Mouse (Mus musculus) C2C12 (cell line): ENCODE results near the gene Hspa8. TPM values are rescaled to one million over a fixed set of nuclear protein-coding genes. Genes with fewer than 3 reads are reported as not detected.
A peak's percentile ranks its signal among the peaks of the same experiment; 100 is the strongest.

ENCODE experiments used
- H3K27me3 ChIP-seq: one replicate; pipeline ENCODE4 v1.6.1; 2011; ENCODE audit not compliant: control insufficient read depth, insufficient read depth, insufficient read length
- H3K36me3 ChIP-seq: one replicate; pipeline ENCODE4 v1.6.1; 2011; ENCODE audit not compliant: control insufficient read depth, insufficient read depth
- H3K4me3 ChIP-seq: one replicate; pipeline ENCODE4 v1.5.1; 2011; ENCODE audit warnings: mild to moderate bottlenecking, control low read depth; ENCODE audit not compliant: poor library complexity, insufficient read depth, severe bottlenecking
- H3K79me2 ChIP-seq: one replicate; pipeline ENCODE4 v1.6.1; 2011; ENCODE audit not compliant: control insufficient read depth, insufficient read depth
- H3K79me3 ChIP-seq: one replicate; pipeline ENCODE4 v1.6.1; 2011; ENCODE audit warnings: low read depth, control low read depth
- H3ac ChIP-seq: one replicate; pipeline ENCODE3; 2011; ENCODE audit warnings: low read depth; ENCODE audit not compliant: control insufficient read depth, insufficient read length
- CEBPB ChIP-seq: IDR thresholded peaks from one replicate; pipeline ENCODE4 v1.6.1; 2011; ENCODE audit warnings: low read depth, mild to moderate bottlenecking, control low read depth, moderate library complexity
- CTCF ChIP-seq: IDR thresholded peaks from one replicate; pipeline ENCODE4 v1.5.1; 2011; ENCODE audit not compliant: control insufficient read depth, insufficient read depth, insufficient read length
- FOSL1 ChIP-seq: IDR thresholded peaks from one replicate; pipeline ENCODE4 v1.8.0; 2011; ENCODE audit warnings: mild to moderate bottlenecking, low read length; ENCODE audit not compliant: poor library complexity, insufficient read depth, severe bottlenecking
- MAX ChIP-seq: IDR thresholded peaks from one replicate; pipeline ENCODE4 v1.6.1; 2011; ENCODE audit warnings: mild to moderate bottlenecking, control low read depth
- MYOD1 ChIP-seq: IDR thresholded peaks from one replicate; pipeline ENCODE4 v1.6.1; 2011; ENCODE audit warnings: low read depth; ENCODE audit not compliant: control insufficient read depth, insufficient read length
- MYOG ChIP-seq: IDR thresholded peaks from one replicate; pipeline ENCODE4 v1.6.1; 2011; ENCODE audit not compliant: control insufficient read depth, insufficient read length; ENCODE audit errors: extremely low read depth
- USF1 ChIP-seq: IDR thresholded peaks from one replicate; pipeline ENCODE4 v1.6.1; 2011; ENCODE audit warnings: low read depth, mild to moderate bottlenecking, control low read depth, moderate library complexity
- polyA plus RNA-seq: library from polyadenylated mRNA; unstranded; fragments of >200 nt; fragmentation: generic; extraction: Trizol; gene quantifications from one replicate; pipeline ENCODE4 v1.2.1, GENCODE M21; 2012; ENCODE audit warnings: missing spikeins

Gene Hspa8
- polyA plus RNA-seq, 1 experiment, result 1,815 TPM

DNA sequence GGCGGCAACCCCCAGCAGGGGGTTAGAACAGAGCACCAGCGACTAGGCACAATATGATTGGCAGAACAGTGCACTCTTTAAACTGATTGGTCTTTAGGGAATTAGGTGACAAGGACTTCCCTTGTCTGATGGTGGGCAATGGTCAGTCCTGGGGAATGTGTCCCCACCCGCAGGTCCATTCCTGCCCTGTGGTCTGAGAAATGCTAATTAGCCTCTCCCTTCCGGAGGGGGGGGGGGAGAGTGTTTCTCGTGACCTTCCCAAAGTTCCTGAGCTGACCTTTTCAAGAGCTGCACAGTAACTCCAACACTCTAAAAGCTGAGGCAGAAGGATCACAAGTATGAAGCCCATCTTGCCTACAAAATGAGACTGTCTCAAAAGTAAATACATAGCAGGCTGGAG, 6.5 kb upstream of the Hspa8 start:
- no peak overlapping the region for H3K4me3 ChIP-seq
- H3K79me2 ChIP-seq, result no peaks in the 10 kb centered on the region
- H3ac ChIP-seq, result no peak overlapping the region
- H3K79me3 ChIP-seq, result no peaks in the 10 kb centered on the region
- TF ChIP-seq CTCF, result no peak
- TF ChIP-seq MYOG, result no peak
- H3K27me3 ChIP-seq, result no peaks in the 10 kb centered on the region
- H3K36me3 ChIP-seq, result no peaks in the 10 kb centered on the region

DNA sequence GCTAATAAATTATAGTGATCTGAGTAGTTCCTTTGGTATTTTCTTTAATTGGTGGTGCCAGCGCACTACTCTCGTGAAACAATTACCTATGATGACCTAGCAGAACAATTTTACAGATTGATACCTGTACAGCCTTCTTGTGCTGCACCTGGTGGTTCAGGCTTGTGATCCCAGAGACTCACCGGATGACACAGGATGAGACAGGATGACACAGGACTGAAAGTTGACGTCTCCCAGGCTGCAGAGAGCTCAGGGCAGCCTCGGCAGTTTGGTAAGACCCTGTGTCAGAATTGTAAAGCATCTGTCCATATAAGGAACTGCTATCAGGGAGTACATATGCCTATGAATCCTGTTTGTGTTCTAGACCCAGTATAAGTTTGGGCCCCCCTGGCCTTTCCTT, 5.9 kb upstream of the Hspa8 start:
- Histone ChIP-seq H3K27me3 (no peaks in the 10 kb centered on the region), H3K4me3 (no peak overlapping the region), H3K79me2 (no peaks in the 10 kb centered on the region), H3K36me3 (no peaks in the 10 kb centered on the region), H3K79me3 (no peaks in the 10 kb centered on the region), H3ac (no peak overlapping the region)
- TF ChIP-seq MAX (no peak), CEBPB (no peak), FOSL1 (no peak), MYOG (no peak), USF1 (no peak), MYOD1 (no peak), CTCF (no peak)

DNA sequence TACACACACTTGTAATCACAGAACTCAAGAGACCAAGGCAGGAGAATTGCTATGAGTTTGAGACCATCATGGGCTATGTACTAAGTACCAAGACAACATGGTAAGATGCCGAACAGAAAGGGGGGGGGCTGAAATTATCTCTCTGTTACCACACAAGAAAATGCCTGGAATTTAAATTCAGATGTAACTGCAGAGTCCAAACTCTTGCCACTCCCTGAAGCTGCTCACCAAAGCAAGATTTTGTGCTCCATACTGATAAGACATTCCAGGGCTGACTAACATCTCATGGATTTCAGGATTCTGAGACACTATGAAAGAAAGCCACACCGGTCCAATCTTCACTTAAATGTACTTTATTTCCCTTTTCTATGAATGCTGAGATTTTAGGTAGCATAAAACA, 5.2 kb upstream of the Hspa8 start:
- no peaks in the 10 kb centered on the region for H3K27me3 ChIP-seq
- TF ChIP-seq FOSL1 (no peak), CEBPB (no peak), MYOD1 (no peak), USF1 (no peak), MAX (no peak), MYOG (no peak), CTCF (no peak)
- H3K36me3 ChIP-seq, result no peaks in the 10 kb centered on the region
- no peak overlapping the region for H3K4me3 ChIP-seq
- H3K79me2 ChIP-seq, result no peaks in the 10 kb centered on the region
- no peak overlapping the region for H3ac ChIP-seq
- H3K79me3 ChIP-seq, result no peaks in the 10 kb centered on the region

DNA sequence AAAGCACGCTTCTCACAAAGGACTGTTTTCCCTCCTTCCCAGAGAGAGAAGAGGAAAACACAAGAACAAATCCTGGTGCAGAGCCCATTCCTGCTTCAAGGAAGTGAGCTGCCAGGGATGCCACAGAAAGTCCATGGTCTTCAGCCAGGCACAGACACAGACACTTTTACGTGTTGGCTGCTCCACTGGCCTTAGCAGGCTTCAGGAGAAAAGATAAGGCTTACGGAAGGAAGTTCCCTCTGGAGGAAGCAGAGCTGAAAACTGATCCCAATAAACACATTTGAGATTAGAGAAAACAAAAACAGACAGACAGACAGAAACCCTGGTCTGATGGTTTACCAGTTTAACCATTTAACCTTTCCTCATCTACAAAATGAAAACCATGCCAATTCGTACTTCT, 4.7 kb upstream of the Hspa8 start:
- no peak overlapping the region for H3K4me3 ChIP-seq

DNA sequence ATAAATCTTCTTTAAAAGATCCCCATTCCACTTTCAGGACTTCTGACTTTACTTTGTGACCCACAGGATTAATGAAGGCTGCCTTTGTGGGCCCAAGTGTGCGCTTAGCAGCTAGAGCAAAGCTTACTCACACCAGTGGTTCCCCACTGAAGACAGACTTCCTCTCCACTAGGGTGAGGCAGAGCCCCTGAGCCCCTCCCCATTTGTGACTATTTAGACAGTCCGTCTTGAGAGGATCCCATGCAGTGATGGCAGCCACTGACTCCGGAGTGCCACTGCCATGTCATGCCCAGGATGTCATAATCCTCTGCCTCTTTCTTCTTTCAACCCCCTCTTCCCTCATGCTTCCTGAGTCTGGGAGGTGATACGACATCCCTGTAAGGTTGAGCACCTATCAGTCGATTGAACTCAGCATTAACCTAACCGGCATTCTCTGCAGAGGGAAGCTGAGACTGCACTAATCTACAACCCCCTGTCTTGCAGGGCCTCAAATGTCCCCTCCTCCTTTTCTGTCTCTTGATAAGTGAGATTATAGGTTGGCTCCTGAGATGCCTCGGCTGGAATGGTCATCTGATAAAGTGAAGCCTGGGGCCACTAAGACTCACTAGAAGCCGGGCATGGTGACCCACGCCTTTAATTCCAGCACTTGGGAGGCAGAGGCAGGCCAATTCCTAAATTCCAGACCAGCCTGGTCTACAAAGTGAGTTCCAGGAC, 2.4 kb upstream of the Hspa8 start:
- H3K79me3 ChIP-seq, result peaks cover 15% of the 10 kb centered on the region
- TF ChIP-seq MYOG (no peak), CEBPB (no peak), USF1 (no peak), CTCF (no peak), FOSL1 (no peak), MYOD1 (no peak)
- H3K27me3 ChIP-seq, result no peaks in the 10 kb centered on the region
- peaks cover 11% of the 10 kb centered on the region for H3K36me3 ChIP-seq
- H3K79me2 ChIP-seq, result peaks cover 22% of the 10 kb centered on the region
- no peak overlapping the region for H3K4me3 ChIP-seq
- H3ac ChIP-seq, result no peak overlapping the region

More for the DNA sequence above, 4.7 kb upstream of the Hspa8 start:
- Histone ChIP-seq H3K79me3 (no peaks in the 10 kb centered on the region), H3K27me3 (no peaks in the 10 kb centered on the region), H3ac (no peak overlapping the region), H3K36me3 (no peaks in the 10 kb centered on the region), H3K79me2 (no peaks in the 10 kb centered on the region)
- TF ChIP-seq CTCF, result no peak
- TF ChIP-seq MAX, result no peak
- no peak for TF ChIP-seq FOSL1
- TF ChIP-seq CEBPB, result no peak
- TF ChIP-seq MYOD1, result no peak
- TF ChIP-seq MYOG, result no peak
- TF ChIP-seq USF1, result no peak

DNA sequence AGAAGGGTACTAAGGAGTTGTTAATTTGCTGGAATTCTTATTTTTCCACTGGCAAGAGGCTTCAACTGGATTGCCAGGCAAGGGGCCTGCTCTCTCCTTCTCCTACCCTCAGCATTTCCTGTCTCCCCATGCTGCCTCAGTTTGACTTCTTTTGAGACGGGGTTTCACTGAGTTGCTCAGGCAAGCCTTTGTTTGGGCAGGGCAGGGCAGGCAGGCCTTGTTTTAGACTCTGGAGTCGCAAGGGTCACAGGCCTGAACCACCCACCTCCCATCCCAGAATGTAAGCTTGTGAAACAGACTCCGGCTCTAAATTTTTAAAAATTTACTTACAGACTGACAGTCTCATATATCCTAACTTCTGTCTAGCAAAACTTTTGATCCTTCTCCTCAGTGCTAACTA, 1.7 kb upstream of the Hspa8 start:
- no peaks in the 10 kb centered on the region for H3K27me3 ChIP-seq
- H3K4me3 ChIP-seq, result no peak overlapping the region
- H3K79me2 ChIP-seq, result peaks cover 29% of the 10 kb centered on the region
- TF ChIP-seq CEBPB, result no peak
- TF ChIP-seq USF1, result no peak
- TF ChIP-seq CTCF, result no peak
- TF ChIP-seq FOSL1, result no peak
- TF ChIP-seq MAX, result no peak
- TF ChIP-seq MYOD1, result no peak
- no peak for TF ChIP-seq MYOG
- H3ac ChIP-seq, result peak overlapping the region; percentile 27
- H3K36me3 ChIP-seq, result peaks cover 18% of the 10 kb centered on the region
- H3K79me3 ChIP-seq, result peaks cover 21% of the 10 kb centered on the region
